Mouse (Mus musculus) heart, embryonic 16.5 days (tissue): ENCODE data around the gene Afg3l1. TPM values are rescaled to one million over a fixed set of nuclear protein-coding genes. Genes with fewer than 3 reads are reported as not detected.
A peak's percentile ranks its signal among the peaks of the same experiment; 100 is the strongest.
"Not testable (repeated sequence)": the region's sequence is repeated elsewhere in the genome, so short reads cannot be mapped to it uniquely, and the experiment has no call there.

Experiments used
- ATAC-seq: fragments of 200-750 bp; cut with Nextera tagmentation; replicated peaks from 2 replicates; pipeline ENCODE4 v1.8.0; 2017; ENCODE audit warnings: moderate number of reproducible peaks; ENCODE audit not compliant: insufficient read depth, low FRiP score; ENCODE audit errors: extremely low read depth
- H3K27ac ChIP-seq: fragments of 300-500 bp; sonication (generic); 2 replicates; pipeline ENCODE4 v1.5.1; 2014; ENCODE audit warnings: mild to moderate bottlenecking, low read length, control low read depth, moderate library complexity
- H3K27me3 ChIP-seq: fragments of 300-500 bp; sonication (generic); 2 replicates; pipeline ENCODE4 v1.6.1; 2014; ENCODE audit warnings: low read length, mixed read lengths; ENCODE audit not compliant: control insufficient read depth, insufficient read depth
- H3K36me3 ChIP-seq: fragments of 300-500 bp; sonication (generic); 2 replicates; pipeline ENCODE4 v1.6.1; 2014; ENCODE audit not compliant: control insufficient read depth, insufficient read depth
- H3K4me1 ChIP-seq: fragments of 300-500 bp; sonication (generic); 2 replicates; pipeline ENCODE4 v1.6.1; 2014; ENCODE audit warnings: low read length, mixed read lengths; ENCODE audit not compliant: control insufficient read depth, insufficient read depth
- H3K4me2 ChIP-seq: fragments of 300-500 bp; sonication (generic); 2 replicates; pipeline ENCODE4 v1.6.1; 2014; ENCODE audit warnings: low read depth, mild to moderate bottlenecking, control low read depth, low read length
- H3K4me3 ChIP-seq: fragments of 300-500 bp; sonication (generic); 2 replicates; pipeline ENCODE4 v1.5.1; 2014; ENCODE audit warnings: mild to moderate bottlenecking, control low read depth, low read length
- H3K9ac ChIP-seq: fragments of 300-500 bp; sonication (generic); 2 replicates; pipeline ENCODE4 v1.6.1; 2014; ENCODE audit warnings: low read length, control low read depth
- H3K9me3 ChIP-seq: fragments of 300-500 bp; sonication (generic); replicated peaks from 2 replicates; pipeline ENCODE4 v1.6.1; 2016; ENCODE audit warnings: low read length; ENCODE audit not compliant: control insufficient read depth
- WGBS: fragments of 180-500 bp; shearing (Covaris S2); extraction: QIAGEN DNeasy Blood & Tissue Kit; methylation state at CpG from one replicate; pipeline ENCODE4 v1.1.7; 2014; 5-methylcytosine and 5-hydroxymethylcytosine counted together
- polyA plus RNA-seq: library from polyadenylated mRNA; unstranded; fragments of >200 nt; fragmentation: Nextera tagmentation; extraction: Ambion mirVana; gene quantifications from 2 replicates; pipeline ENCODE4 v1.2.1, GENCODE M21; 2015

The Afg3l1 gene
- polyA plus RNA-seq, 1 experiment from 2014 or later, result 44.3 TPM

GRCm38 (mm10) chr8:123441788-123442187, 35.9 kb upstream of the Afg3l1 start:
- Histone ChIP-seq H3K27ac (no peak overlapping the region), H3K4me1 (peaks cover 4% of the 10 kb centered on the region), H3K36me3 (no peaks in the 10 kb centered on the region), H3K27me3 (no peaks in the 10 kb centered on the region), H3K4me3 (no peak overlapping the region), H3K4me2 (no peak overlapping the region), H3K9ac (no peak overlapping the region), H3K9me3 (no peaks in the 10 kb centered on the region)
- WGBS, result 77% methylated on average over 2 of the region's 2 CpGs
- ATAC-seq, result no peak

GRCm38 (mm10) chr8:123442351-123442750, 35.4 kb upstream of the Afg3l1 start:
- Histone ChIP-seq H3K9me3 (no peaks in the 10 kb centered on the region), H3K27ac (no peak overlapping the region), H3K4me2 (peak overlapping the region; percentile 66; the same call in 1 of the 2 replicates), H3K27me3 (no peaks in the 10 kb centered on the region), H3K4me1 (peaks cover 9% of the 10 kb centered on the region), H3K9ac (no peak overlapping the region), H3K36me3 (no peaks in the 10 kb centered on the region), H3K4me3 (no peak overlapping the region)
- 83% methylated on average over 5 of the region's 5 CpGs for WGBS
- no peak for ATAC-seq

GRCm38 (mm10) chr8:123442871-123443575, 34.7 kb upstream of the Afg3l1 start:
- ATAC-seq, result peak; percentile 94
- 1% methylated on average over 41 of the region's 41 CpGs for WGBS
- no peaks in the 10 kb centered on the region for H3K9me3 ChIP-seq
- H3K4me3 ChIP-seq, result peak overlapping the region; percentile 72
- peak overlapping the region; percentile 66 for H3K4me2 ChIP-seq
- H3K36me3 ChIP-seq, result no peaks in the 10 kb centered on the region
- H3K9ac ChIP-seq, result peak overlapping the region; percentile 85
- peaks cover 9% of the 10 kb centered on the region for H3K4me1 ChIP-seq
- H3K27ac ChIP-seq, result peak overlapping the region; percentile 76
- H3K27me3 ChIP-seq, result no peaks in the 10 kb centered on the region

GRCm38 (mm10) chr8:123443576-123443921, 34.2 kb upstream of the Afg3l1 start:
- Histone ChIP-seq H3K4me3 (peak overlapping the region; percentile 72), H3K9me3 (no peaks in the 10 kb centered on the region), H3K4me2 (peak overlapping the region; percentile 66), H3K9ac (peak overlapping the region; percentile 85), H3K27me3 (no peaks in the 10 kb centered on the region), H3K36me3 (no peaks in the 10 kb centered on the region), H3K27ac (peak overlapping the region; percentile 76), H3K4me1 (peaks cover 9% of the 10 kb centered on the region)
- WGBS, result 22% methylated on average over 4 of the region's 4 CpGs
- no peak for ATAC-seq

- 88% methylated on average over 6 of the region's 6 CpGs for WGBS
- Histone ChIP-seq H3K4me3 (no peak overlapping the region), H3K36me3 (no peaks in the 10 kb centered on the region), H3K27me3 (no peaks in the 10 kb centered on the region), H3K4me2 (peak overlapping the region; percentile 66; the same call in 1 of the 2 replicates), H3K27ac (no peak overlapping the region), H3K4me1 (peaks cover 9% of the 10 kb centered on the region), H3K9ac (no peak overlapping the region), H3K9me3 (no peaks in the 10 kb centered on the region)
- ATAC-seq, result no peak
Measured at GRCm38 (mm10) chr8:123444131-123444530, 33.6 kb upstream of the Afg3l1 start.

GRCm38 (mm10) chr8:123445981-123446380, 31.7 kb upstream of the Afg3l1 start:
- 68% methylated on average over 10 of the region's 10 CpGs for WGBS
- Histone ChIP-seq H3K9ac (no peak overlapping the region), H3K4me2 (no peak overlapping the region), H3K9me3 (no peaks in the 10 kb centered on the region), H3K4me3 (no peak overlapping the region), H3K27ac (0 out of 2 replicates have a peak overlapping the region, but pooled peaks have one; percentile 9), H3K4me1 (peaks cover 9% of the 10 kb centered on the region), H3K27me3 (no peaks in the 10 kb centered on the region), H3K36me3 (no peaks in the 10 kb centered on the region)
- ATAC-seq, result no peak

GRCm38 (mm10) chr8:123446799-123447198, 30.9 kb upstream of the Afg3l1 start:
- Histone ChIP-seq H3K9ac (no peak overlapping the region), H3K27ac (peak overlapping the region; percentile 65), H3K4me1 (peaks cover 9% of the 10 kb centered on the region), H3K36me3 (no peaks in the 10 kb centered on the region), H3K4me2 (no peak overlapping the region), H3K9me3 (no peaks in the 10 kb centered on the region), H3K4me3 (no peak overlapping the region), H3K27me3 (no peaks in the 10 kb centered on the region)
- 42% methylated on average over 6 of the region's 6 CpGs for WGBS
- peak; percentile 47; the same call in 1 of the 2 replicates for ATAC-seq

- WGBS, result 71% methylated on average over 5 of the region's 5 CpGs
- Histone ChIP-seq H3K4me1 (peaks cover 9% of the 10 kb centered on the region), H3K9ac (no peak overlapping the region), H3K9me3 (no peaks in the 10 kb centered on the region), H3K4me3 (no peak overlapping the region), H3K27ac (no peak overlapping the region), H3K4me2 (no peak overlapping the region), H3K27me3 (no peaks in the 10 kb centered on the region), H3K36me3 (peaks cover 22% of the 10 kb centered on the region)
- no peak for ATAC-seq
Measured at GRCm38 (mm10) chr8:123450783-123451182, 26.9 kb upstream of the Afg3l1 start.

- whole genome bisulfite sequencing, result 94% methylated on average over 12 of the region's 12 CpGs
- not testable (repeated sequence) for H3K4me3 ChIP-seq, H3K4me1 ChIP-seq, H3K27ac ChIP-seq, H3K9ac ChIP-seq, H3K9me3 ChIP-seq, ATAC-seq, H3K27me3 ChIP-seq, H3K4me2 ChIP-seq
- peaks cover 22% of the 10 kb centered on the region for H3K36me3 ChIP-seq
Measured at GRCm38 (mm10) chr8:123451747-123452146, 26.0 kb upstream of the Afg3l1 start.
